Mouse (Mus musculus) Patski (cell line): ENCODE results near the gene Psmd9. TPM values are rescaled to one million over a fixed set of nuclear protein-coding genes. Genes with fewer than 3 reads are reported as not detected.

Experiments
- ATAC-seq: fragments of 100-300 bp; one replicate; pipeline ENCODE4 v1.8.0; 2021
- CTCF ChIA-PET: fragments of 350-600 bp; sonication (Branson Sonifier 250); formaldehyde crosslinking; loops from one replicate; lab custom pipeline; 2022; ENCODE audit warnings: inconsistent platforms; lab: Charles Lee
- POLR2A ChIA-PET: fragments of 350-600 bp; sonication (Branson Sonifier 250); formaldehyde crosslinking; loops from one replicate; lab custom pipeline; 2022; ENCODE audit warnings: antibody characterized with exemption, inconsistent platforms; lab: Charles Lee
- DNase-seq: peaks from one replicate; pipeline ENCODE4 v3.0.0-alpha.2; 2011; ENCODE audit warnings: low read depth, low spot score
- H3K27me3 ChIP-seq: fragments of 371-371 bp; one replicate; pipeline ENCODE4 v1.5.1; 2021
- CTCF ChIP-seq: fragments of 100-300 bp; IDR thresholded peaks from one replicate; pipeline ENCODE4 v1.5.1; 2021
- in situ Hi-C: fragments of 300-500 bp; cut with MboI; formaldehyde crosslinking; loops from 3 replicates; pipeline ENCODE4 v1.11.1; 2018; ENCODE audit warnings: low pct_unique_long_range_greater_than_20kb, mixed read lengths
- polyA plus RNA-seq: library from polyadenylated mRNA; unstranded; gene quantifications from one replicate; pipeline ENCODE4 v1.2.3, GENCODE M21; 2021

Gene Psmd9
- polyA plus RNA-seq, 1 experiment from 2014 or later, result 59.3 TPM

GRCm38 (mm10) chr5:123147569-123147968 is 21.6 kb upstream of the Psmd9 start:
- POLR2A ChIA-PET, result interaction anchor here (0.6 to 0.9 kb wide), 3 partner anchors 14 to 129 kb away, joined by 3 to 4 read pairs (median 3); no protein-coding TSS in a partner anchor
- H3K27me3 ChIP-seq, result no peaks in the 10 kb centered on the region
- in situ Hi-C loops, result loop anchor here (25.0 kb wide), 3 partner anchors 860 to 1365 kb away; partner anchors contain the start of genes Ppp1cc and Pptc7
- ATAC-seq (no peak), DNase-seq (no peak)
- CTCF ChIA-PET, result interaction anchor here (3.7 to 7.1 kb wide), 2 partner anchors 13 to 20 kb away, joined by 39 to 173 read pairs; partner anchors contain the start of gene Rhof
- TF ChIP-seq CTCF, result no peak

GRCm38 (mm10) chr5:123148073-123148722 is 21.0 kb upstream of the Psmd9 start:
- ChIA-PET POLR2A (interaction anchor here (0.6 to 3.0 kb wide), 8 partner anchors 9 to 380 kb away, joined by 3 to 16 read pairs (median 3); partner anchors contain the start of gene Rhof), CTCF (interaction anchor here (3.7 to 7.1 kb wide), 2 partner anchors 14 to 21 kb away, joined by 39 to 173 read pairs; partner anchors contain the start of gene Rhof)
- in situ Hi-C loops, result loop anchor here (25.0 kb wide), 3 partner anchors 861 to 1364 kb away; partner anchors contain the start of genes Ppp1cc and Pptc7
- DNase-seq (no peak), ATAC-seq (no peak)
- H3K27me3 ChIP-seq, result no peaks in the 10 kb centered on the region
- TF ChIP-seq CTCF, result no peak

- POLR2A ChIA-PET, result interaction anchor here (0.9 to 3.0 kb wide), 8 partner anchors 8 to 21 kb away, joined by 3 to 16 read pairs (median 5); partner anchors contain the start of genes Rhof and Setd1b
- ATAC-seq (peak; percentile 72), DNase-seq (no peak)
- in situ Hi-C loops, result loop anchor here (25.0 kb wide), 3 partner anchors 862 to 1363 kb away; partner anchors contain the start of genes Ppp1cc and Pptc7
- no peak for TF ChIP-seq CTCF
- no peaks in the 10 kb centered on the region for H3K27me3 ChIP-seq
- CTCF ChIA-PET, result interaction anchor here (0.9 to 7.1 kb wide), 18 partner anchors 9 to 90 kb away, joined by 3 to 173 read pairs (median 6); partner anchors contain the start of genes Psmd9 and Rhof
Measured at GRCm38 (mm10) chr5:123149451-123150400, 19.5 kb upstream of the Psmd9 start.

- in situ Hi-C loops, result no loop called here
- DNase-seq (no peak), ATAC-seq (no peak)
- ChIA-PET CTCF (interaction anchor here (1.3 to 7.1 kb wide), 8 partner anchors 10 to 91 kb away, joined by 4 to 173 read pairs (median 13); partner anchors contain the start of genes Psmd9 and Rhof), POLR2A (interaction anchor here (1.1 to 3.0 kb wide), 4 partner anchors 9 to 18 kb away, joined by 5 to 16 read pairs (median 7); partner anchors contain the start of genes Rhof and Setd1b)
- H3K27me3 ChIP-seq, result no peaks in the 10 kb centered on the region
- TF ChIP-seq CTCF, result no peak
Measured at GRCm38 (mm10) chr5:123150641-123151040, 18.6 kb upstream of the Psmd9 start.

GRCm38 (mm10) chr5:123151077-123151476 is 18.1 kb upstream of the Psmd9 start:
- no peaks in the 10 kb centered on the region for H3K27me3 ChIP-seq
- CTCF ChIA-PET, result interaction anchor here (2.1 to 7.1 kb wide), 4 partner anchors 11 to 91 kb away, joined by 6 to 173 read pairs (median 17); partner anchors contain the start of genes Psmd9 and Rhof
- POLR2A ChIA-PET, result interaction anchor here (1.1 to 3.0 kb wide), 3 partner anchors 9 to 18 kb away, joined by 5 to 16 read pairs (median 5); partner anchors contain the start of genes Rhof and Setd1b
- ATAC-seq (no peak), DNase-seq (no peak)
- no peak for TF ChIP-seq CTCF
- in situ Hi-C loops, result no loop called here

- CTCF ChIA-PET, result interaction anchor here (3.3 to 7.1 kb wide), 2 partner anchors 17 to 18 kb away, joined by 16 to 173 read pairs; partner anchors contain the start of genes Psmd9 and Rhof
- POLR2A ChIA-PET, result no interaction called here
- no peak for ATAC-seq
- in situ Hi-C loops, result no loop called here
- no peak for TF ChIP-seq CTCF
- no peak for DNase-seq
- H3K27me3 ChIP-seq, result no peaks in the 10 kb centered on the region
Measured at GRCm38 (mm10) chr5:123151707-123152362, 17.4 kb upstream of the Psmd9 start.

GRCm38 (mm10) chr5:123152901-123153300 is 16.3 kb upstream of the Psmd9 start:
- no peaks in the 10 kb centered on the region for H3K27me3 ChIP-seq
- in situ Hi-C loops, result no loop called here
- no peak for DNase-seq
- POLR2A ChIA-PET, result no interaction called here
- CTCF ChIA-PET, result interaction anchor here (0.9 to 5.3 kb wide), 3 partner anchors 17 to 38 kb away, joined by 3 to 40 read pairs (median 3); partner anchors contain the start of gene Psmd9
- TF ChIP-seq CTCF, result no peak
- no peak for ATAC-seq

GRCm38 (mm10) chr5:123155425-123155824 is 13.8 kb upstream of the Psmd9 start:
- no peaks in the 10 kb centered on the region for H3K27me3 ChIP-seq
- in situ Hi-C loops, result no loop called here
- no peak for TF ChIP-seq CTCF
- ChIA-PET POLR2A (interaction anchor here (0.7 to 2.6 kb wide), 4 partner anchors 12 to 21 kb away, joined by 3 to 13 read pairs (median 3); no protein-coding TSS in a partner anchor), CTCF (interaction anchor here (0.9 to 5.3 kb wide), 11 partner anchors 12 to 91 kb away, joined by 3 to 69 read pairs (median 6); partner anchors contain the start of genes Psmd9 and Rhof)
- ATAC-seq (no peak), DNase-seq (no peak)

GRCm38 (mm10) chr5:123156763-123157162 is 12.4 kb upstream of the Psmd9 start:
- TF ChIP-seq CTCF, result no peak
- CTCF ChIA-PET, result interaction anchor here (0.9 to 5.3 kb wide), 7 partner anchors 13 to 93 kb away, joined by 3 to 69 read pairs (median 11); partner anchors contain the start of genes Psmd9 and Rhof
- in situ Hi-C loops, result no loop called here
- no peaks in the 10 kb centered on the region for H3K27me3 ChIP-seq
- POLR2A ChIA-PET, result interaction anchor here (0.6 to 2.6 kb wide), 3 partner anchors 23 to 82 kb away, joined by 4 to 13 read pairs (median 4); no protein-coding TSS in a partner anchor
- no peak for ATAC-seq
- DNase-seq, result no peak
